Mouse (Mus musculus) v-Abl transformed pro-B cells (cell line): Measurements from ENCODE around the gene Phtf1.

ENCODE experiments used
- in situ Hi-C, 2 experiments: fragments of 400-800 bp; cut with MboI; formaldehyde crosslinking; loops; one replicate each; pipeline ENCODE4 v1.15.1; 2025; ENCODE audit not compliant: unreplicated experiment in 2 of 2

Phtf1 gene

DNA sequence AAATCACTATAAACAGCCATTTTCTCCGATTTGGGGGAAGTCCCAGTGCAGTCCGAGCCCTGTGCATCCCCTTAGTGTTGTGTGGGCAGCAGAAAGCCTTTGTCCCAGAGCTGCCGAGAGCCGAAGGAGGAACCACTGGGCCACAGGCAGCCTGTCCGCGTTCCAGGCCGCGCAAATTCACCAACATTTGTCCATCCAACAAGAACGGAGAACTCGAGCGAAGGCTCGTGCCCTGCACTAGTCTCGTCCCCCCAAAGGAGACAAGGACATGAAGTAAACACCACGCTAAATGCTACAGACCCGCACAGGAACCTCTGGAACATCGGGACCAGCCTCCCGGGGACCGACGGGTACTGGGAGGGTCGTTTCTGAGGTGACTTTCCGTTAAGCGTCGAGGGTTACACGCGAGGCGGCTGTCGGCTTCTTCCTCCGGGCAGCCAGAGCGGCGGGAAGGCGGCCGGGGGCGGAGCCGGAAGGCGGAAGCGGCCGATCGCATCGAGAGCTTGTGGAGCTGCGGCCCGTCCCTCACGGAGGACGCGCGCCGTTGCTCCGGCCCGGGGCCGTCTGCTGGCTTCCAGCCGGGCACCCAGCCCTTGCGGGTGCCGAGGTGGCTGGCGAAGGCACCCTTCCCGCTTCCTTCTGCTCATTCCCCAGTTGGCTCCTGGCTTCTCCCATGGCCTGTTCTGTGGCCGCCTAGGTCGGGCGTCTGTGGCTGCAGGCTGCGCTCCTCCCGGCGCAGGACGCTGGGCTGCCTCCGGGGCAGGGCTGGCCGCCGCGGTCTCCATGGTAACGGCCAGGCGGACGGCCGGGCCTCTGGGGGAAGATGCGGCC, at the start of gene Phtf1:
Phtf1 (plus strand) TSS at position 250 of the 831 bp plus-strand sequence.
- in situ Hi-C loops, result no loop called here

DNA sequence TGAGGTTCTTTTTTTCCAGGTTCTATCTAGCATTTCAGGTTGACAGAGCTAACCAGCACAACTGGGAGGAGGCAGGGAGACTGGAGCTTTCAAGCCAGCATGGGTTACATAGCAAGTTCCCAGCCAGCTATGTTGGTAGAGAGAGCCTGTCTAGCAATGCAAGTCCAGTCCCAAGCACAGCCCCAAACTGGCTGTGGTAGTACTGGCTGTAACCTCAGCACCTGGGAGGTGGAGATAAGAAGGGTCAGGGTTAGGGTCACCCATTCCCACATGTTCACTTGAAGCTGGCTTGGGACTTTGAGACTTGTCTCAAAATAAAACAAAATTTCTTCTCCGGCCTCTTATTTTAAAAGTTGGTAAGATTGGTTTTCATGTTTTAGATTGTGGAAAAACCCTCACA, 47.8 kb upstream of the Phtf1 start:
- in situ Hi-C loops, result loop anchor here (5.0 kb wide), 1 partner anchor 42 kb away; no protein-coding TSS in a partner anchor

DNA sequence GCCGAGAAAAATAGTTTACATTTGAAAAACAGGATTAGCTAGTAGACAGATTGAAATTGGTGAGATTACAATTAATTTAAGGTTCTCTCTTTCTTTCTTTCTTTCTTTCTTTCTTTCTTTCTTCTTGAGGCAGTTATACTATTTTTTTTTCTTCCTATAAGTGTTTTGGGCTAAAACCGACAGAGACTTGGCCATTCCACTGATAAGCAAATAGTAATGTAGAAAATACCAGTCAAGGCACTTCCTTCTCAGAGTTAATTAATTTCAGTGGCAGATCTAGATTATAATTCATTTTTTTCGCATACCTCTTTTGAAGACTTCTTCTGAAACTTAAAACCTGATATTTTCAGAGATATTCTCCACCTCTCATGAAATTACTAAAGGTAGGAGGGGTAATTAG, 42.6 kb upstream of the Phtf1 start:
- in situ Hi-C loops, result no loop called here

DNA sequence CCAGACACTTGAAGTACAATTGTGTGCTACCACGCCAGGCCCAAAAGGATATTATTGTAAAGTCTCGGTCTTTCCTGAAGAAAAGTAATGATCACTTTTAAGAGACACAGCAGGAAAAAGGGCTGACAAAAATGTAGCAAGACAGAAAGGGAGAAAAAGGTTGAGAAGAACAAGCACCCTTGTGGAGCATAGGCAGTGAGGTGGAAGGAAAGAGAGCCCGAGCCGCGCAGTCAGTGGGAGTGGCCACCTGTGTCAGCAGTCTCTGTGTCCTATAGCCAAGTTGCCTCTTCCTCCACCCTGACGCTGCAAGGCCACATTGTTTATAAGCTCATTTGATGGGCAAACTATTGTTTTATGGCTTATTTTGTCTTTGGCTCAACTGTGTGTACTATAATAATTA, 40.4 kb upstream of the Phtf1 start:
- in situ Hi-C loops, result no loop called here

DNA sequence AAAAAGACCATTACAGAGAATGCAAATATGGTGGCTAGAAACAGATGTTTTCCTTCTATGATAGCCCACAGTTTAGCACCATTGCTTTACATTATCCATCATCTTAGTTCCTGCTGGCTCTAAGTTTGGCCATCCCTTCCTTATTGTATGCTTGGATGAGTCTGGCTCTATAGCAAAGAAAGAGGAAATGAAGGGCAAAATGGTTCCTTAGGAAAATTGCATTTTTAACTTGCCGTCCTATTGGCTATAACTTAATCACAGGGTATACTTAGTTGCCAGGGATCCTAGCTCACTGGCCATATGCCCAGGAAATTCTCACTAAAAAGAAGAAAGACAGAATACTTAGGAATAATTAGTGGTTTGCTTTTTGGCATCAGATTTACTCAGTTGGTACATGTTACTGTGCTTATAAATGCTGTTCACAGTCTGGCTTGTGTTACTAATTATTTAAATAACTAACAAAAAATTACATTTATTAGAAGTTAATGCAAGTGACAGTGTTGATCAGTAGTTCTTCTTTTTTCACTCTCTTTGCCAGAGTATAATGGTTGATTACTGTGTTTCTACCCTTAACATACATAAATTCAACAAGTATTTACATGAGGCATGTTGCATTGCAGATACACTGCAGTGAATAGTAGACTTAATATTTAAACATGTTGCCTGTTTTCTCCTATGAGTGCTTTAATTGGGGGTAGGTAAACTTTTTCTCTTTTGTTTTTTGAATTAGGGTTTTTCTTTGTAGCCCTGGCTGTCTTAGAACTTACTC, 22.9 kb upstream of the Phtf1 start:
- in situ Hi-C loops, result no loop called here

DNA sequence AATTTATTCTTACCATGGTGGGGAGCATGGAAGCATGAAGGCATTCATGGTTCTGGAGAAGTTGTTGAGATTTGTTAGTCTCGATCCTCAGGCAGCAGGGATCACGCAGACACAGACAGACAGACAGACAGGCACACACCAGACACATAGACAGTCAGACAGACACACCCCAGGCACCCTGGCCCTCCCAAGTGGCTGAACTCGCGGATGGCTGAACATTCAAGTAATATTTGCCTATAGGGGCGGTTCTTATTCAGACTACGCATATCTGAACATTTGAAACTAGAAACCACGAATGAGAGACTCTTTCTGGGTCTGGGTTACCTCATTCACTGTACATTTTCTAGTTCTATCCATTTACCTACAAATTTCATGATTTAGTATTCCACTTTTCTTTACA, 19.2 kb upstream of the Phtf1 start:
- in situ Hi-C loops, result no loop called here

DNA sequence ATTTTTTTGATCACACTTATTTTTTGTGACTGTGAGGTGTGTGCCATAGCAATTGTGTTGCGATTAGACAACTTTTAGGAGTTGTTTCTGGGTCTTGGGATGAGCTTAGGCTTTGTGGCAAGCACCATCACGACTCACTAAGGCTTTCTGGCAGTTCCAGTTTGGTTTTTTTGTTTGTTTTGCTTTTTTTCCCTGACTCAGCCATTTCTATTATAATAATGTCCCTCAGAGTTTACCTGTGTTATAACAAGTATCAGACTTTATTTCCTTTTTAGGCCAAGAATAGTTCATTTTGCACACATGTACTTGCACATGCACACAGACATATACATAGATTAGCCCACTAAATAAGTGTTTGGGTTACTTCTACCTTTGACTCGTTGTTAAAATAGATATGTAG, 7.3 kb upstream of the Phtf1 start:
- in situ Hi-C loops, result loop anchor here (5.0 kb wide), 1 partner anchor 38 kb away; no protein-coding TSS in a partner anchor

DNA sequence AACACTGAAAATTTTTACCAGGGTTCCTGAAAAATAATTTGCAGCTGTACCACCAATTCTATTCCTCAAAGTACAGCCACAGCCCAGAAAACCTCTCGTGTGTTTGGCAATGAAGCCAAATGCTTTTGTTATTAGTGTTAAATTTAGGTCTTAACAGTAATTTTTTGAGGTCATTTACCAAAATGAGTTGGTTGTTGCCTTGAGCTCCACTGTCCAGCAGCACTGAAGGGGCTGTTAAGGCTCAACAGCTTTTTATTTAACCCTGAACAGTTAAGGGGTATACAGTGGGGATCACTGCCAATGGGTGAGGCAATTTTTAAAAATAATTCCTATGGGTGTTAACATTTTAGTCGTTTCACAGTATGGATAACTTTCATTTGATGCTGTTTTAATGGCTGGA, 679 bp upstream of the Phtf1 start:
- in situ Hi-C loops, result no loop called here

DNA sequence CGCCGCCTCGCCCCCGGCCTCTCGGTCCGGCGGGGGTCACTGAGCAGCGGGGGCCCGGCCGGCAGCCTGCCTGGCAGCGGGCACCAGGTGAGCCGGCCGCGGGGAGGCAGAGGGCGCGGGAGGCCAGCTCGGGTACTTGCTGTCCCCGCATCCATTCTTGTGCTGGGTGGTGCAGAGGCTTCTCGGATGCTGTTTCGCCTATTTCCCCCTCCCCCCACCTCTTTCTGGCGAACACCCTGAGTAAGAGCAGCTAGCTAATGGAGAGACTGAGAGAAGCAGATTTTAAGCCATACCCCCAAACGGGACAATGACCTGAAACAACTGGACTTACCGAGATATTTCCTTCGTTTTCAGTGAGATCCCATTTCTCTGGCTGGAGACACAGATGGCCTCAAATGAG, 791 bp downstream of the Phtf1 start:
- in situ Hi-C loops, result no loop called here

DNA sequence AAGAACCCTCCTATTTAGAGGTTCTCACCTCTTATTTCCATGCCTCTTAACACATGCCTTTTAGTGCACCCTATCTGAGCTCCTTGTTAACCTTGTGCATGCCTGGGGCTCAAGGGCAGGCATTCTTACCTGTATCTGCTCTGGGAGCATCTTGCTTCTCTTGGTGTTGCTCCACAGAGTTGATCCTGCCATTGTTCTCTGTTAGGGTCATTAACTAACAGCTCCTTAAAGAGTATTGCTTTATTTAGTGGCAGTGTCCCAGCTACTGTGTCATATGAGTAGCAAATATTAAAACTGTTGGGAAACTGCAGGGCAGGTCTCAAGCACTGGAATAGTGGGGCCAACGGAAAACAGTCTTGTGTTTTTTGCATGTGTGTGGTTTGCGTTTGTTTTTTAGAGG, 3.2 kb downstream of the Phtf1 start:
- in situ Hi-C loops, result no loop called here

DNA sequence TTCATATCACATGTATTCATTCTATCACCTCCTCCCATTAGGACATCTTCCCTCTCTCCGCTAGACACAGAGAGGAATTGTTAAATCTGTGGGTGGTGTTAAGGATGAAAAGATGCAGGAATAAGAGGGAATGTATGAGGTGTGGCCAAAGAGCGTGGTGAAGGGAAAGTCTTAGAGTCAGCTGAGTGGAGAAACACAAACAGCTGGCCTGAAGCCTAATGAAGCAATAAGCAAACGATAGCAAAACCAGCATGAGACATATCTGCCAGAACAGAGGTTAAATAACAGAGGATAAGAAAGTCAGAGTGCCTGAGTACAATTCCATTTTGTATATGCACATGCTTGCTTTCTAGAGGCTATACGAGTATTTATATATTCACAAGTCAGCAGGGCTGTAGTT, 16.6 kb downstream of the Phtf1 start:
- in situ Hi-C loops, result no loop called here

DNA sequence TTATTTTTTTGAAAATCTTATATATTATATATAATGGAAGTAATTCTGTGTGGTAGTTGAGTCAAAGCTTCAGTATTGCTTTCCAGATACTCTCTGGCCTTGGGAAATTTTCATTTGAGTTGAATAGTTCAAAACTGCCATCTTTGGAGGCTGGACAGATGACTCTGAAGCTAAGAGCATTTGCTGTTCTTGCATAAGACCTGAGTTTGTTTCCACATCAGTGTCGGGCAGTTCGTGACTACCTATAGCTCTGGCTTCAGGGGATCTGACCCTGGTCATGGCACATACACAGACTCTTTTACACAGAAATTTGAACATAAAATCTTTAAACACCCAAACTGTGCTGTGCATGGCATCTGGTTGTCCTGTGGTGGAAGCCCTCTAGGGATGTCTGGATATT, 17.3 kb downstream of the Phtf1 start:
- in situ Hi-C loops, result no loop called here

DNA sequence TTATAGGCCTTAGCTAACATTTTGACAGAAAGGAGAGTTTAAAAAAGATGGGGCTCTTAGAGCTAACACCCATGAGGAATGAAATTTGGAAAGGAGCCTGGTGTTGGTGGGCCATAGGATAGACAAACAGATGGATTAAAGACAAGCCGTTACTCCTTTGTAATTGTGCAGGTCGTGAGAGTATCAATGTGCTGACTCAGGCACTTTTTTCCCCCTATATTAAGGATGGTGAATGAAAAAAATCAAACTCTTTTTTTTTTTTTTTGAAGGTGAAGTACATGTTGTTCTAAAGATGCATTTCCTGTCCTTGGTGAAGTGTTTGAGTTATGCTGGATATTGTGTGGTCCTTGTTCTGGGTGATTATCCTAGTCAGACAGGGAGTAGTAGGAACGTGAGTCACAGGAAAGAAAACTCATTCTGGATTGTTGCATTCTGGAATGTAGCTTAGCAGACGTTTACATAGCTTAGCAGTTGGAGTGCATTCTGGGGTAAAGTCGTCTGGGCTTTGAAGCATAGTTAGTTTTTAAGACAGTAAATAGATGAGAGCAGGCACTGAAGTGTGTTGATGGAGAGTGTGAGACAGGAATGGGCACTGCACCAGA, 20.0 kb downstream of the Phtf1 start:
- in situ Hi-C loops, result no loop called here

DNA sequence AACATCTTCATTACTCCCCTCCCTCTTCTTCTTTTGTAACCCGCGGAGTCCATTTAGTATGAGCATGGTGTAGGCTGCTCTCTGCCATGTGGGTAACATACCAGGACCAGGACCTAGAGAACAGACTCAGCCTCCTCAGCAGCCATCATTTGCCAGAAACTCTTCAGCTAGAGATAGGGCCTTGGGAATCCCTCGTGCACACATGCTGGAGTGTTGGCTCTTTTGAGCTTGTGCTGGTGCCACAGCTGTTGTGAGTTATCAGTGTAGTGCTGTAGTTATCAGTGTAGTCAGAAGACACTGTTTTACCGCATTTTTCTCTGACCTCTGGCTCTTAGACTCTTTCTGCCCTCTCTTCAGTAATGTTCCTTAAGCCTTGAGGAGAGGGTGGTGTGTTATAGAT, 21.4 kb downstream of the Phtf1 start:
- in situ Hi-C loops, result no loop called here

DNA sequence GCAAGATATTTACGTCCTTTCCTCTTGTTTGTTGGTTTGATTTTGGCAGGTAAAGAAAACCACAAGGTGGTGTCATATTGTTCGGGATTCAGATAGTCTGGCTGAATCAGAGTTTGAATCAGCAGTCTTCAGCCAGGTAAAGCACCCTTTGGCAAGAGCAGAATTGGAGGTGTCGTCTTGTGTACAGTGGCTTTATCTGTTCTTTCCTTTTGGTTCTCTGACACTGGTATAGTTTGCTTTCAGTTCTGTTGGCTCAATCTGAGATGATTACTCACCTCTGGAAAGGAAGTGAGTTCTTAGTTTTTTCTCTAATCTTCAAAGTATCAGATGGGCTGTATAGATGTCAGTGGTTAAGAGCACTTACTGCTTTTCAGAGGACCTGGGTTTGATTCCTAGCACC, 23.4 kb downstream of the Phtf1 start:
- in situ Hi-C loops, result no loop called here

DNA sequence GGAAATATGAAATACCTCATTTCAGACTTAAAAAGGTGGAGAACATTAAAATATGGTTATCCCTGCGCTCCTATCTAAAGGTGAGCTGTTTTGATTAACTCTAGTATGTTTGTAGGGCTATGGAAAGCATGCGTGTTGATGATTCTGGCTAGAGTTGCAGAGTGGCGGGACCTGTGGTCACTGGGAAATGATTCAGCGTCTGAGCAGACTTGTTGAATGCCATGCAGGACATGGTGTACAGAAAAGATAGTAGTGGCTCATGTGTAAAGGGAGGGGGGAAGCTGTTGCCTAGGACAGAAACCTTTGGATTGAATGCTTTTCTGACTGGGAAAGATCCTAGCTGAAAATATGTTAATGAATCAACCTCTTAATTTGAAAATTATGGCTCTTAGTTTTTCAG, 30.8 kb downstream of the Phtf1 start:
- in situ Hi-C loops, result no loop called here

DNA sequence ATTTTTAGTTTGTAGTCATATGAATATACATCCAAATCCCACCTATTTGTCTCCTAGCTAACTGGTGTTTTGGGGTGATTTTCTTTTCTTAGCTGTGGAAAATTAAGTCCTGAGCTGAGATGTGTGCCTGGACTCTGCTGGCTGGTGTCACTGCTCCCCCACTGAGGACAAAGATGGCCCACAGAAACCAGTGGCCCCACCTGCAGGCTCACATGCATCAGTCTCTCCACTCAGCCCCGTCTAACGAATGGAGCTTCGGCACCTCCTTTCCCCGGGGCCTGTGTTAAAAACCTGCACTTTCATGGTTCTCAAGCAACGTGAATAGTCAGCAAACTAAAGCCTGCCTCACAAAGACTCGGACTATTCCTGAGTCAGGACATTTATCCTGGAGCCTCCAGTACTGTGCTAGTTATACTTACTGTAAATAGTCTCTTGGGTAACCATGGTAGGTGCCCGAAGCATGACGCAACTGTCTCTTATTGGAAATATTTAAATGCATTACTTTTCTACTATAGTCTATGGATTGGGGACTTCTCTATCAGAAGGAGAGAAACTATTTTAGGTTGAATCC, 39.1 kb downstream of the Phtf1 start:
- in situ Hi-C loops, result loop anchor here in 1 of 2 experiments (25.0 kb wide), 2 partner anchors 620 to 1055 kb away; partner anchors contain the start of genes 4930564D02Rik and Cttnbp2nl

DNA sequence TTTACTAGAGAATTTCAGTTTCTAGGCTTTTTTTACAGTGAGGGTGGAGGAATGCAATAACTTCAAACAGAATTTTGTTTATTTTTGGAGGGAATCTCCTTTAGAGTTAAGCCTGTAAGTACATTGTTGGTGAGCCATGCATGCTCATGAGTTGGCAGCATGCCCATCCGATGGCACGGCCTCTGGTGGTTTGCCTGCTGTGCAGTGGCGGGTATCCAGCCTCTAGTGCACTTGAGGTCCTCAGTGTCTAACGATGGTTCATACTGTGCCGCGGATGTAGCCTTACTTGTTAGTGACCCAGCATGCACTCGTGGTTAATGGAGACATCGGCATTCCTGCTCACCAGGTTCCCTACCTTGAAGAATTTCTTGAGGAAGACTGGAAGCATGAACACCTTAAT, 39.6 kb downstream of the Phtf1 start:
- in situ Hi-C loops, result loop anchor here in 1 of 2 experiments (25.0 kb wide), 2 partner anchors 620 to 1055 kb away; partner anchors contain the start of genes 4930564D02Rik and Cttnbp2nl

DNA sequence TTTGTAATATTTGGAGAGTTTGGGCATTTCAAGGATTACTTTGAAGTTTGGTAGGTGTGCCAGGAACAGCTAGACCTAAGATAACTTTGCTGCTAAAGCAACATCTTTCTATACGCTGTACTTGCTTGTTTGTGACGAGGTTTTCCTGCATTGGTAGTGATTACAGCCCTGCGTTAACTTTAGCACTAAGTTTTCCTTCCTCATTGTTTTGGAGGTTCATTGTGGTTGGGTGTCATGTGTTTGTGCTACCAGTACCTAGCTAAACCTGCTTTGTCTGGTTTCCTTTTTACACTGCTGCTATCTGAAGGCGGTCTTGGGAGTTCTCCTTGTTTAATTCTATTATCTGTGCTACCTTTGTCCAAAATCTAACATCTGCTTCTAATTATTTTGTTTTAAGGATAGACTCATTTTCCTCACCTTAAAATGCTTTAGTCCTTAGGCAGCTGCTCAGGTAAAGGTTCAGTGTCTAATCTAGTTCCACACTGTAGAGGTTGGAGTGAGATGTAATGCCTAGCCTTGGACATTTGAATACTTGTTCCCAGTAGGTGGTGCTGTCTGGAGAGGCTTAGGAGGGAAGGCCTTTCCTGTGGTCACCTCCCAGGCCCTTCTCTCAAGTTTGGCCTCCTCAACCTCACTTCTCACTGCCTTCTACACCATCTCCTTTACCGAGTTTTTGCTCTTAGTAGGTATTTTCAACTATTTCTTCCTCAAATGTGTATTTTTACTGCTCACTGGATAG, 42.2 kb downstream of the Phtf1 start:
- in situ Hi-C loops, result loop anchor here (10.0 to 25.0 kb wide), 3 partner anchors 95 to 1052 kb away; partner anchors contain the start of genes 4930564D02Rik (in 1 of the 2) and Cttnbp2nl (in 1 of the 2)

DNA sequence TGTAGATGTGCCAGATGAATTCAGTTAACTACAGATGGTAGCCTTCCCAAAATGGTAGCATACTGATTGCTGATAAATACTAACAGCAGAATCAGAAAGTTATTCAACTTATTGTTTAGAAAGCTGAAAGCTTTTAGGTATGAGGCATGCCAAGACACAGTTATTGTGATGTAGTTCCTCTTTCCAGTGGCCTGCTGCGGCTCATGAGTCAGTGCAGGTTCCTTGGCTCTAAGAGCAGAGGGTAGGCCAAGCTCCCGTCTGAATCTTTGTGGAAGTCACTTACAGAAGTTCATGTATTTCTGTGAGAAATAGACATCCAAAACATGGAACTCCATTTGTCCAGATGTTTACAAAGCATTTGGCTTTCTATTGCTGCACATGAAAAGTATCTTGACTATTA, 44.1 kb downstream of the Phtf1 start:
- in situ Hi-C loops, result loop anchor here (10.0 to 25.0 kb wide), 3 partner anchors 93 to 1050 kb away; partner anchors contain the start of genes 4930564D02Rik (in 1 of the 2) and Cttnbp2nl (in 1 of the 2)
